Mouse (Mus musculus) testis, adult 2 months (tissue): ENCODE results near the gene Grap2. TPM values are rescaled to one million over a fixed set of nuclear protein-coding genes. Genes with fewer than 3 reads are reported as not detected.

Experiments
- H3K27ac ChIP-seq: fragments of 200-500 bp; 2 replicates; pipeline ENCODE4 v1.5.1; 2012; ENCODE audit warnings: low read depth, low read length; ENCODE audit not compliant: control insufficient read depth, insufficient read depth
- H3K27me3 ChIP-seq: fragments of 200-500 bp; 2 replicates; pipeline ENCODE4 v1.6.1; 2012; ENCODE audit warnings: mild to moderate bottlenecking, low read length, moderate library complexity; ENCODE audit not compliant: control insufficient read depth, insufficient read depth
- H3K36me3 ChIP-seq: fragments of 200-500 bp; 2 replicates; pipeline ENCODE4 v1.6.1; 2012; ENCODE audit warnings: mild to moderate bottlenecking, low read length; ENCODE audit not compliant: control insufficient read depth, insufficient read depth
- H3K4me1 ChIP-seq: fragments of 200-500 bp; 2 replicates; pipeline ENCODE4 v1.6.1; 2012; ENCODE audit warnings: low read length; ENCODE audit not compliant: control insufficient read depth, insufficient read depth
- H3K4me3 ChIP-seq: fragments of 200-500 bp; 2 replicates; pipeline ENCODE4 v1.5.1; 2012; ENCODE audit warnings: low read depth, mild to moderate bottlenecking, low read length, moderate library complexity, mixed read lengths; ENCODE audit not compliant: control insufficient read depth
- CTCF ChIP-seq: fragments of 200-500 bp; IDR thresholded peaks from 2 replicates; pipeline ENCODE4 v1.5.1; 2012; ENCODE audit warnings: low read depth, mild to moderate bottlenecking, inconsistent platforms, low read length, moderate library complexity; ENCODE audit not compliant: control insufficient read depth, insufficient read depth, insufficient replicate concordance
- POLR2A ChIP-seq: fragments of 200-500 bp; IDR thresholded peaks from 2 replicates; pipeline ENCODE4 v1.6.1; 2012; ENCODE audit warnings: low read depth, mild to moderate bottlenecking, inconsistent platforms, low read length, moderate library complexity; ENCODE audit not compliant: control insufficient read depth
- polyA plus RNA-seq: library from polyadenylated mRNA; depleted of rRNA; stranded (reverse); fragments of >200 nt; gene quantifications from 2 replicates; pipeline ENCODE4 v1.2.3, GENCODE M21; 2012

Gene Grap2
- polyA plus RNA-seq, 1 experiment = 1.9 TPM

- no peaks in the 10 kb centered on the region for H3K27me3 ChIP-seq
- no peaks in the 10 kb centered on the region for H3K36me3 ChIP-seq
- no peak overlapping the region for H3K27ac ChIP-seq
- TF ChIP-seq POLR2A = no peak
- H3K4me3 ChIP-seq = no peak overlapping the region
- H3K4me1 ChIP-seq = peaks cover 2% of the 10 kb centered on the region
Observed at GRCm38 (mm10) chr15:80631311-80631710, 58.9 kb downstream of the Grap2 start.

- no peak for TF ChIP-seq CTCF
- no peak for TF ChIP-seq POLR2A
Observed at GRCm38 (mm10) chr15:80632280-80632893, 60.0 kb downstream of the Grap2 start.

GRCm38 (mm10) chr15:80634391-80635193, 62.2 kb downstream of the Grap2 start:
- no peak for TF ChIP-seq CTCF
- TF ChIP-seq POLR2A = no peak
- Histone ChIP-seq H3K36me3 (no peaks in the 10 kb centered on the region), H3K4me3 (no peak overlapping the region), H3K27ac (no peak overlapping the region), H3K4me1 (peaks cover 2% of the 10 kb centered on the region), H3K27me3 (no peaks in the 10 kb centered on the region)

More at GRCm38 (mm10) chr15:80632280-80632893, 60.0 kb downstream of the Grap2 start:
- H3K4me3 ChIP-seq = no peak overlapping the region; the same call in 1 of the 2 replicates
- H3K27me3 ChIP-seq = no peaks in the 10 kb centered on the region
- H3K27ac ChIP-seq = no peak overlapping the region
- H3K36me3 ChIP-seq = no peaks in the 10 kb centered on the region
- H3K4me1 ChIP-seq = peaks cover 2% of the 10 kb centered on the region

GRCm38 (mm10) chr15:80636757-80637372, 64.5 kb downstream of the Grap2 start:
- Histone ChIP-seq H3K4me1 (peaks cover 2% of the 10 kb centered on the region), H3K36me3 (no peaks in the 10 kb centered on the region), H3K27ac (no peak overlapping the region), H3K27me3 (no peaks in the 10 kb centered on the region), H3K4me3 (no peak overlapping the region)
- TF ChIP-seq POLR2A = no peak
- no peak for TF ChIP-seq CTCF

- no peaks in the 10 kb centered on the region for H3K36me3 ChIP-seq
- no peak overlapping the region for H3K4me3 ChIP-seq
- no peaks in the 10 kb centered on the region for H3K27me3 ChIP-seq
- TF ChIP-seq POLR2A = no peak
- no peak for TF ChIP-seq CTCF
- peaks cover 2% of the 10 kb centered on the region for H3K4me1 ChIP-seq
- no peak overlapping the region for H3K27ac ChIP-seq
Observed at GRCm38 (mm10) chr15:80639071-80639702, 66.8 kb downstream of the Grap2 start.

GRCm38 (mm10) chr15:80639874-80640273, 67.5 kb downstream of the Grap2 start:
- TF ChIP-seq POLR2A (no peak), CTCF (no peak)
- H3K27ac ChIP-seq = no peak overlapping the region
- no peaks in the 10 kb centered on the region for H3K27me3 ChIP-seq
- H3K36me3 ChIP-seq = no peaks in the 10 kb centered on the region
- H3K4me3 ChIP-seq = no peak overlapping the region
- peaks cover 2% of the 10 kb centered on the region for H3K4me1 ChIP-seq
